Mouse (Mus musculus) kidney, postnatal 10 days (tissue): ENCODE measurements at regions not wholly inside any gene's neighbourhood (a gene's known extent, or its start where the extent isn't known, plus 50 kb on each side); places are given as distances from the start of the nearest gene placed in this dataset.

Source experiments
- DNase-seq: peaks from one replicate; pipeline ENCODE4 v3.0.0; 2021; ENCODE audit warnings: mixed read lengths

DNA sequence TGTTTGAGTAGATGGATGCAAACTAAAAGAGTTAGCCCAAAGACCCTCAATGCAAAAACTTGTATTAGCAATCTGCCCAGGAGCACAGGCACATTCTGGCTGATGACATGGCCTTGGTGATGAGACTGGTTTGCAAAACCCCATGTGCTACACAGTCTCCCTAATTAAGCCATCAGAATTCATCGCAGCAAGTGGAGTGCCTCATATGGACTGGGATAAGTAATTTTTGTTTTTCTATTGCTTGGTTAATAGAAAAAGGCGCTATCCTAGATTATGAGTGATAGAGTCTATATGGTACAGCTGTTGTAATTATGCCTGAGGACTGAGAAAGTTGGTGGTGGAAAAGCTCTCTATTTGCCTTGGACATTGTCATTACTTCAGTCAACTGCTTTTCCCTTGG lies 155.2 kb upstream of the Robo1 start:
- no peak for DNase-seq

DNA sequence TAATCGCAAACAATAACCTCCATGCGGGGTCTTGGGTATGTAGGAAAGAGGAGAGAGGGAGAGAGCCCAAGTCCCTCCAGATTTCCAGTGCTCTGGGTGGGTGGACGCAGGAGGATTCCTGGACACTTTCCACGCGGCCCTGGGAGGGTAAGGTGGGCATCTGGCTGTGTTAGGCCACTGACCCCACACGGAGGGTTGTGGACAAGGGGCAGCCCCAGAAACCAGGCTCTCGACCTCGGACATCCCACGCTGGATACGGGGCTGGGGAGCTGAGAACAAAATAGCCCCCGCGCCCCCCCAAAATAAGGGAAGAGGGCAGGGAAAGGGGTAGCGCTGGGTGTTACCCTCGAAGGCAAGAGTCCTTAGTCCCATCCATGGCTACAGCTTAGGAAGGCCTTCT lies 150.2 kb upstream of the Robo1 start:
- no peak for DNase-seq

DNA sequence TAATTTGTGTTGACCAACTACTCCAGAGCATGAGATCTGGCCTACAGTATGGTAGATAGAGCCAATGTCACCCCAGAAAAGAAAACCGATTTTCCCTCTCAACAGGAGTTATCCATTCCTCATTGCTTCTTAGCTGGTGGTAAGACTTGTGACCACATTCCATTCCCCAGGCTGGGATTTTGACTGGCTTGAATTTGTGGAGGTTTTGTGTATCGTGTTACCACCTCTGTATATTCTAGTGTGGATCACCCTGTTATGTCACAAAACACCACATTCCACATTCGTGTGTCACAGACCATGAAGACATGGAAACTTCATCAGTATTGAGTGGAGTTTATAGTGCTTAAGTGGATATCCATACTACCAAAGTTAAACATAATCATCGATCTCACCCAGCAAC lies 148.7 kb upstream of the Robo1 start:
- no peak for DNase-seq

DNA sequence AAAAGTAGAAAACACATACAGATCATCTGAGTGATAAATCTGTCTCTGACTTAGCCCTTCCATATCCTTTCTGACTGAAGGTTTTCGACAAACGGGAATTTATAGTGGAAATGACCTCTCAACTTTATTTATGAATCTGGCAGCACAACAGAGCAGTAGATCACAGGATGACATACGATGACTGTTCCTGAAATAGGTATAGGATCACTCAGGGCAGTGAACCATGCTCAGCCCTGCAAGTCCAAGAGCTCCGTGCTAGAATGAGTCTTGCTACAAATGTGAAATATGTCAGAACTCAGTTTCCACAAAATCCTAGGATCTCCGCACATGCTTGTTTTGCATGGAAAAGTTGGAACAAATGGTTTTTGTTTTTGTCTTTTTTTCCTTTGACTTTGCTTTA lies 132.4 kb upstream of the Robo1 start:
- DNase-seq, result no peak

DNA sequence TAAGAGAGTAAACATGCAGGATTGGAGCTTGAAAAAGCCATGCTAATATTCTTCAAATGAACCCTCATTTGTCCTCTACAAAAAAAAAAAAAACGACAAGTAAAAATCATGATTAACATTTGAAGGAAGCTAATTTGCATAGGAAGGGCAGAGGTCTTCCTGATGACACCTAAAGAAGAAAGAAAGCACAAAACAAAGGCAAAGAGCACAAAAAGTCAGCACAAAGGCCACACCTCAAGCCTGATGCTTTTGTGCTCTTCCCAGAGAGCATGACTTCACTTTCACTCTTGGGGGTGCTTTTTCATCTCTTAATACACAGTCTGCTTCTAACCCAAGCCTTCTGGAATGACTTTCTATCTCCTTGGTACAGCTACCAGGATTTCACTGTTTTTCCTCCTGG lies 113.8 kb upstream of the Robo1 start:
- DNase-seq, result no peak

DNA sequence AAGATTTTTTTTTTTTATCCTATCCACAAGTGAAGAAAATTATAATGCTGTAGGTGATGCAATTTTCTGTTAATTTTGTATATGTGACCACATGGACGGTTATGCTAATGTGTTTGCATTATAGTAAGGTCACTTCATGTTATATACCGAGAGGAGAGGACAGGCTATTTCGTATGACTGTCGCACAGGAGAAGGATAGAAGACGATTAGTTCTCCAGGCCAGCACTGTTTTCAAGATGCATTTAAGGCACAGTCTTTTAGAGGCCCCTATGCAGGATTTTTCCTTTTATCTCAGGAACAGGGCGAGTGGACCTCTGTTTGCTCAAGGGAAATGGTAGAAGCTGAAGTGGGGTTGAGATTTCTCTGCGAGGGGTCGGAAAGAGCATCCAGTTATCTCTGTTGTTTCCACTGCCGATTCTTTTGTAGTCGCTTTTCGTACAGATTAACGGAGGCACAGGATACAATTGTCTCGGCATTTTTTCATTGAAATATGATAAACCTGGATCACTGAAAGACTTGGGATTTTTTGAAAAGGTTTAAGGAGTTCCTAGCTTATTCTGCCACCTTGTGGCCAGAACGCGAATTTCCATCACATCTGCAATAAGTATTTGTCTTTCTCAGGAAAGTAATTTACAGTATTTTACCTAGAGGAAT lies 92.6 kb upstream of the Robo1 start:
- DNase-seq, result peak; percentile 79

DNA sequence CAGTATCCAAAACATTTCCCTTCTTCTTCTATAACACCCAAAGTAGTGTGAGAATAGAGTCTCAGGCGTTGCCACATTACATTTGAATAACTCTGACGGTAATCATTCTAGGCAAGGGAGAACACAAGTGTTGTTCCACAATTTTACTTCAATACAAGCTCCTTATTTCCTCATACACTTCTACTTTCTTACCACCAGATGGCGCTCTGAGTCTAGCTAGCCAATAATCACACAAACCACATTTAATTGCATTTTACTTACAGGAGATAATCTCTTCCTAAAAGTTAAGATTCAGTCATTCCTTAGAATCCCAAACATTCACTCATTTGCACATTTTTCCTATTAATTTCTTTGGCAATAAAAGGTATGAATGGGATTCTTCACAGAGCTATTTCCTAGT lies 90.1 kb upstream of the Robo1 start:
- DNase-seq, result no peak

DNA sequence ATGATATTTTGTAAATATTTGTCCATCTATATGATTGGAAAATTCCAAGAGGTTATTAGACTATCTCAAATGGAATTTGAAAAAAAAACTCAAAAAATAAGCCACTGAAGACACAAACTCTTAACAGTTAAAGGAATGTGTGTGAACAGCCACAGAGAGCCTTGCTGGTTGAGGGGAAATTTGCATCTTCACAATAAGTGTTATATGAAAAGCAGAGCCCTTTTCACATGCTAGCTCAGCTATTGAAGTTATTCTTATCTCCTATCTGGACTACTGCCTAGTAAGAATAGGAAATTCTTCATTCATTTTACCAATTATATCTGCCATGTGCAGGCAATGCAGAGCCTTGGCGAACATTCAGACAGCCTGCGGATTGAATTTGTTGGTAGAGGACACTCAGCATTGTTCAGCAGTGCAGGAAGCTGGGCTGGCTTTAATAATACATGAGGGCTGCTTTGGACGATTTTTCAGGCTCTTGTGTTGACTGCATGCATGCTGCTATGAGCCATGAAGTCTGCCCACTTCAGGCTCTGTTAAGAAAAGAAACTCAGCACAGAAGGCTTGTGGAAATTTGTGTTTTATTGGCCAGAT lies 86.1 kb upstream of the Robo1 start:
- DNase-seq, result peak; percentile 9

DNA sequence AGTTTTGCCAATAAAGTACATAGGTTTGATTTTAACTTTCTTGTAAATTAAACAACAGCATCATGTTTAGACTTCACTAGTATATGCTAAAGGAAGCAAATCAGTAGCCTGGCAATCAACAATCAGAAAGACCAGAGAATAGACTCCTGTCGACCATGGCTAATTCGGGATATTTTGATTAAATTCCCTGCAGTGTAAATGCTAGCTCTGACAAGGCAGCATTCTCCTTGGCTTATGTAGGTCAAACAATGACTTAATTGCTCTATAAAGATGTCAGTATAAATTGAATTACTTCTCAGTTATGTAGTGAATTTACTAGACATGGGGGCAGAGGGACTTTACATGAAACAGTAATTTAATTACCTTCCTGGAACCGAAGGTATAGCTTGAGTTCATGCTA lies 84.2 kb upstream of the Robo1 start:
- no peak for DNase-seq

DNA sequence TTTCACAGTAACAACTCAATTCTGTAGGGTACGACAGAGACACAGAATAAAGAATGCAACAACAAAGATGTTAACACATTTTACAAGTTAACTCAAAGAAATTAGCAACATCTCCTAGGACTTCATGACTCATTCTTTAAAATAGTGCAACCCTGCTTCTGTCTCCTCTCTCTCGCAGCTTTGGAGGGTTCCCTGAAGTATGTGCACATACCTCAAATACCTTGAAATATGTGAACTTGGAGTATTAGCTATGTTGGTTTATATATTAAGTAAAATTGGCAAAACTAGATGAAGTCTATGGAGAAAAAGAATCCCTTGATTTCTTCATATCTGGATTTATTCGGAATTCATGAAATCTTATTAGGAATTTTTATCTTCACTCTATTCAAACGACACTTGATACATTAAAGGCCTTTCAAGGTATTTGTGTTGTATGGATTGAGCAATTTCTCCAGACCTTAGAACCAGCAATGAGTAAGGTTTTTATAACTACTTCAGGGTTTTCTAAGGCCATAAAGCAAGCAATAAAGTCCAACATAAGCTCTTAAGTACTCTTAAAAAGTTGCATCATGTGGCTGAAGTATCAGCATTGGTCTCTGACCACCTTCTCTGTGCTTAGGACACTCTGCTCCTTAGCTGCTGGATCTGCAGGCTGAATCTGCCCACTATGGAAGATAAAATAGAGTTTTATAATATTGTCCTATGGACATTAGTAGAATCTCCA lies 82.8 kb upstream of the Robo1 start:
- no peak for DNase-seq

DNA sequence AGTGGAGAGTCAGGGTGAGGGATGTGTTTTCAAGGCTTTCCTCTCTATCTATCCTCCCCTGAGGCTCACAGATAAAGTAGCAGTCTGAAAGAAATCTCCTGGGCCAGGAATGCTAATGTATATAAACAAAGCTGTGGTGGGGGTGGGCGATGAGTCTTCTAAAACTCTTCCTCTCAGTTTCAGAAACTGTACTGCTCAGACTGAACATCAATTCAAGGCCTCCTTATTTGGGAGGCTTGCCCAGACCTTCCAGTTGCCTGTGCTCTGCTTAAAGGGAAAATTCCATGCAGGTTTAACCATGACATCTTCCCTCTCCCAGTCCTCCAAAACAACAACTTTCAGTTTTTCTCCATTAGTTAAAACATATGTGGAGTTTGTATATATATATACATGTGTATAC lies 73.7 kb upstream of the Robo1 start:
- no peak for DNase-seq

DNA sequence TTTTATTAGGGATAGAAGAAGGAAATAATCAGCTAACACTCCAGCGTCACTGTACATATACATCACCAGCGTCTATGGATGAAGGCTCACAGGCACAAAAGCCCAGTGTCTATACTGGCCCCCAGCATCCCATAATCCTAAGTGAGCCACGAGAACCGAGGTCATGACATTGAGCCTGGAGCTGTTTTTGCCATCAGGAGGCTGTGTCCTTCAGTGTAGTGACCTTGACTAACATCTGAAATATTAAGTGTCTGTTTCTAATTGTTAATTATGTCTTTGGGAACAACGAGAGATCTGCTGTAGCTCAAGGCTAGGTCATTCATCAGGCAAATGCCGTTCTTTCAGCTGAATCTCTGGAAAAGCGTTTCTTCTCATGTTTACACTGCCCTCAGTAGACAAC lies 68.5 kb upstream of the Robo1 start:
- no peak for DNase-seq

DNA sequence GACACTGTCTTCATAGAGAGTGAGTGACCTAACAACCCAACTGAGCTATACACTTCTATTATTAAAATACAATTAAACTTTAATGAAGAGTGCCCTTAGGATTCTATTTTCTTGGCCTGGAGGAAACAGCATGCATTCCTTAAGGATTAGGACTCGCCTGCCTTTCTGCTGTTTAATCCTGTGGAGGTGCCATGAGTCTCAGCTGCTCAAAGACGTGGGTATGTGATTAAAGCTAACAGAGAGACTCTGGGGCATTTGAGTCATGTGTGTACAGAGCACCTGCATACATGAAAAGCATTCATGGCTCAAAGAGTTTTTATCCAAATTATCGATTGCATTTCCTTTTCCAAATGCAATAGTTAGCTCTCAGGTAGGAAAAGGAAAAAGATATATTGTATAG lies 51.7 kb upstream of the Robo1 start:
- no peak for DNase-seq
